Mouse (Mus musculus) kidney, embryonic 15.5 days (tissue): ENCODE results near the gene Cpa4. TPM values are rescaled to one million over a fixed set of nuclear protein-coding genes. Genes with fewer than 3 reads are reported as not detected.

Source experiments
- ATAC-seq: fragments of 200-750 bp; cut with Nextera tagmentation; replicated peaks from 2 replicates; pipeline ENCODE4 v1.8.0; 2017; ENCODE audit warnings: moderate TSS enrichment; ENCODE audit not compliant: low FRiP score
- H3K27ac ChIP-seq: fragments of 300-500 bp; sonication (generic); 2 replicates; pipeline ENCODE4 v1.5.1; 2015; ENCODE audit warnings: mild to moderate bottlenecking, inconsistent platforms
- H3K27me3 ChIP-seq: fragments of 300-500 bp; sonication (generic); 2 replicates; pipeline ENCODE4 v1.6.1; 2015; ENCODE audit warnings: inconsistent platforms
- H3K36me3 ChIP-seq: fragments of 300-500 bp; sonication (generic); 2 replicates; pipeline ENCODE4 v1.6.1; 2015; ENCODE audit warnings: inconsistent platforms
- H3K4me1 ChIP-seq: fragments of 300-500 bp; sonication (generic); 2 replicates; pipeline ENCODE4 v1.6.1; 2015; ENCODE audit warnings: inconsistent platforms
- H3K4me2 ChIP-seq: fragments of 300-500 bp; sonication (generic); 2 replicates; pipeline ENCODE4 v1.6.1; 2015; ENCODE audit warnings: moderate library complexity, mild to moderate bottlenecking, inconsistent platforms
- H3K4me3 ChIP-seq: fragments of 300-500 bp; sonication (generic); replicated peaks from 2 replicates; pipeline ENCODE4 v1.5.1; 2015; ENCODE audit warnings: mild to moderate bottlenecking, inconsistent platforms
- H3K9ac ChIP-seq: fragments of 300-500 bp; sonication (generic); 2 replicates; pipeline ENCODE4 v1.6.1; 2015; ENCODE audit warnings: mild to moderate bottlenecking, inconsistent platforms
- H3K9me3 ChIP-seq: fragments of 300-500 bp; sonication (generic); replicated peaks from 2 replicates; pipeline ENCODE4 v1.6.1; 2016; ENCODE audit warnings: inconsistent platforms
- WGBS: fragments of 180-500 bp; shearing (Covaris S2); methylation state at CpG from one replicate; pipeline ENCODE4 v1.1.7; 2015; ENCODE audit warnings: mixed read lengths; 5-methylcytosine and 5-hydroxymethylcytosine counted together
- polyA plus RNA-seq: library from polyadenylated mRNA; unstranded; fragments of >200 nt; fragmentation: Nextera tagmentation; extraction: Ambion mirVana; gene quantifications from 2 replicates; pipeline ENCODE4 v1.2.1, GENCODE M21; 2015

The Cpa4 gene
- polyA plus RNA-seq, 1 experiment from 2014 or later, result 0.18 TPM

- Histone ChIP-seq H3K9me3 (no peaks in the 10 kb centered on the region), H3K36me3 (no peaks in the 10 kb centered on the region), H3K27me3 (no peaks in the 10 kb centered on the region), H3K4me1 (peaks cover 33% of the 10 kb centered on the region), H3K27ac (0 out of 2 replicates have a peak overlapping the region, but pooled peaks have one; percentile 48), H3K4me2 (no peak overlapping the region), H3K9ac (no peak overlapping the region), H3K4me3 (no peak overlapping the region)
- no peak for ATAC-seq
- 50% methylated on average over 5 of the region's 5 CpGs for WGBS
These were observed 14.1 kb upstream of the Cpa4 start for GRCm38 (mm10) chr6:30554092-30554491.

DNA sequence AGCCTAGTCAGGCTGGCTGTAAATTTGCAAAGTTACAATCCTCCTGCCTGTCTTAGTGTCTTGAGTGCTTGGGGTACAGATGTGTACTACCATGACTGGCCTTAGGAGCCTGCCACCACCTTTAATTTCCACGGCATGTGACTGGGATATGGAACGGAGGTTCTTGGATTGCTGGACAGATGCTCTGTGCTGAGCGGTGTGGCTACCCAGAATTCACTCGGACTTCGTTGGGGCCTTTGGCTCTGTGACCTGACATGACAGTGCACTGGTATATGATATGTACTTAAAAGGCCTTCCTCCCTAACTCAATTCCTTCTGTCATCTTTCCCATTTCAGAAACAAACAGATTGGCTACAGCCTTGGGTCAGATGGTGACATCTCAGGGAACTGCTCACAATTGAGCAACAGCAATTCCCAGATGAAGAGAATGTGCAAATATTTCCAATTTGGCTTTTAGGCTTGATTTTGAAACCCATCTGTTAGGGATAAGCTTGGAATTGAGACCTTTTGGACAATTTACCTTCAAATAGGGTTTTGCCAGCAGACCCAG, 13.5 kb upstream of the Cpa4 start:
- H3K9ac ChIP-seq, result no peak overlapping the region
- H3K4me3 ChIP-seq, result no peak overlapping the region
- no peak overlapping the region for H3K4me2 ChIP-seq
- 73% methylated on average over 5 of the region's 5 CpGs for WGBS
- peaks cover 27% of the 10 kb centered on the region for H3K4me1 ChIP-seq
- H3K9me3 ChIP-seq, result no peaks in the 10 kb centered on the region
- H3K27ac ChIP-seq, result peak overlapping the region; percentile 48; the same call in 1 of the 2 replicates
- ATAC-seq, result no peak
- no peaks in the 10 kb centered on the region for H3K27me3 ChIP-seq
- H3K36me3 ChIP-seq, result no peaks in the 10 kb centered on the region

- no peaks in the 10 kb centered on the region for H3K9me3 ChIP-seq
- no peak overlapping the region for H3K27ac ChIP-seq
- H3K27me3 ChIP-seq, result no peaks in the 10 kb centered on the region
- H3K9ac ChIP-seq, result no peak overlapping the region
- 24% methylated on average over 6 of the region's 9 CpGs for WGBS
- no peak overlapping the region for H3K4me2 ChIP-seq
- ATAC-seq, result no peak
- H3K4me1 ChIP-seq, result peaks cover 23% of the 10 kb centered on the region
- H3K36me3 ChIP-seq, result no peaks in the 10 kb centered on the region
- no peak overlapping the region for H3K4me3 ChIP-seq
These were observed 12.1 kb upstream of the Cpa4 start for GRCm38 (mm10) chr6:30556080-30556479.

DNA sequence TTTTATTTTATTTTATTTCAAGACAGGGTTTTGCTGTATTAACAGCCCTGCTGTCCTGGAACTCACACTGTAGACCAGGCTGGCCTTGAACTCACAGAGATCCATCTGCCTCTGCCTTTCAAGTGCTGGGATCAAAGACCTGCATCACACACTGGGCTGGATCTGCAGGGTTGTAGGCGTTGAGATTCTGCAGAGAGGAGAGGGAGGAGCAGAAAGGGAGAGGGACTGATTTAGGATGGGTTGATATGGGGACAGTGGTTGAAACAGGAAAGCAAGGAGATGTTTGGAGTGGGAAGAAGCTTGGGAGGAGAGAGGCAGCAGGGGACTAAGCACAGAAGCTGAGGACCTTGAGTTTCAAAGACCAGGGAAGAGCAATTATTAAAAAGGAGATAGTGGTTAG, 8.4 kb upstream of the Cpa4 start:
- H3K27me3 ChIP-seq, result no peaks in the 10 kb centered on the region
- H3K9me3 ChIP-seq, result no peaks in the 10 kb centered on the region
- H3K4me2 ChIP-seq, result no peak overlapping the region
- no peak for ATAC-seq
- WGBS, result 46% methylated on average over 1 of the region's 1 CpGs
- H3K4me3 ChIP-seq, result no peak overlapping the region
- H3K36me3 ChIP-seq, result no peaks in the 10 kb centered on the region
- H3K4me1 ChIP-seq, result 0 out of 2 replicates have a peak, but pooled peaks cover 2% of the 10 kb centered on the region
- H3K27ac ChIP-seq, result no peak overlapping the region
- no peak overlapping the region for H3K9ac ChIP-seq

DNA sequence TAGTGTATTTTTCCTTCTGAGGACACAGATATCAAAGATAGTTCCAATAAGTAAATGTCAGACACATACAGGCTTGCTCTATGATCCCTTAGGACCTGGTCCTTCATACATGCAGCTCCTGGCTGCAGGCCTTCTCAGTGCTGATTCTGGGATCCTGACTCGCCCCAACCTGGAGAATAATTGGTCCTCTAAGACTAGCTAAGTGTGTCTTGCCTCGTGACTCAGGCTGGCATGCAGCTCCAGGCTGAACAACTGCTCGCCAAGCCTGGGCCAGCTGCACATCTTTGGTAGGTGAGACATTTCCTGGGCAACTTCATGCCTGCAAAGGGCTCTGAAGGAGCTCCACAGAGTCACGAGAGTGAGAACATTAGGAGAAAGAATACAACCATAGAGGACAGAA, 6.0 kb upstream of the Cpa4 start:
- no peaks in the 10 kb centered on the region for H3K9me3 ChIP-seq
- no peak overlapping the region for H3K9ac ChIP-seq
- H3K36me3 ChIP-seq, result no peaks in the 10 kb centered on the region
- no peaks in the 10 kb centered on the region for H3K4me1 ChIP-seq
- H3K27ac ChIP-seq, result no peak overlapping the region
- H3K27me3 ChIP-seq, result no peaks in the 10 kb centered on the region
- WGBS, result 84% methylated on average over 4 of the region's 4 CpGs
- ATAC-seq, result no peak
- no peak overlapping the region for H3K4me3 ChIP-seq
- no peak overlapping the region for H3K4me2 ChIP-seq

- 65% methylated on average over 6 of the region's 6 CpGs for WGBS
- no peak for ATAC-seq
- H3K27ac ChIP-seq, result no peak overlapping the region
- no peaks in the 10 kb centered on the region for H3K4me1 ChIP-seq
- H3K36me3 ChIP-seq, result no peaks in the 10 kb centered on the region
- no peak overlapping the region for H3K9ac ChIP-seq
- no peaks in the 10 kb centered on the region for H3K9me3 ChIP-seq
- H3K4me3 ChIP-seq, result no peak overlapping the region
- no peaks in the 10 kb centered on the region for H3K27me3 ChIP-seq
- no peak overlapping the region for H3K4me2 ChIP-seq
These were observed 4.6 kb upstream of the Cpa4 start for GRCm38 (mm10) chr6:30563575-30563974.

DNA sequence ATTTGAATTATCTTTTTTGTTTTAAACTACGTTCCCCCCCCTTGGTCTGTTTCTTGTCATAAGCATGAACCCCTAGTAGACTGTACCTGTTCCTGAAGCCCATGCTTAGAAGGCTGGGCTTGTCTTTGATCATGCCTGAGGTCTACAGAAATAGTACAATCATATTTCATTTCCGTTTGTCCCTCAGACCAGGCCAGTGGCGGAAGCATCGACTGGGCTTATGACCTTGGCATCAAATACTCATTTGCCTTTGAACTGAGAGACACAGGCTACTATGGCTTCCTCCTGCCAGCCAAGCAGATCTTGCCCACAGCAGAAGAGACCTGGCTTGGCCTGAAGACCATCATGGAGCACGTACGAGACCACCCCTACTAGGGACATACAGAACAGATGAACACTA, 4.1 kb upstream of the Cpa4 start:
- Histone ChIP-seq H3K9me3 (no peaks in the 10 kb centered on the region), H3K4me1 (no peaks in the 10 kb centered on the region), H3K27ac (no peak overlapping the region), H3K9ac (no peak overlapping the region), H3K27me3 (no peaks in the 10 kb centered on the region), H3K4me3 (no peak overlapping the region), H3K4me2 (no peak overlapping the region), H3K36me3 (no peaks in the 10 kb centered on the region)
- ATAC-seq, result no peak
- WGBS, result 83% methylated on average over 6 of the region's 6 CpGs

DNA sequence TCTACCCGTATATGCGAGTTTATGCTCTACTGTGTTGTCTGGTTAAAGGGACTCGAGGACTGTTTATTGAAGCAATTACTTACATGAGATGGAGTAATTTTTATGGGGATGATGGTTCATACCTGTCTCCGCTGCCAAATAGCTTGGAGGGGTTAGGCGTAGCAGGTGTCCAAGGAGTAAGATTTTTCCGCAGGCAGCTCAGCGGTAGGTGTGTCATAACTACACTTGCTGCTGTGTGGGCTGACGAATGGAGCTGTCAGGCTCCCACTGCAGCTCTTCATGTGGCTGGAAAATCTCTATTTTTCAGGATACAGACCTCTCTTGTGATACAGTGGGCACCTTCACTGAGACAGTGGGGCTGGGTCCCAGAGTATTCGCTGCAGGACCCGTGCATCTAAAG, 1.2 kb downstream of the Cpa4 start:
- H3K9me3 ChIP-seq, result no peaks in the 10 kb centered on the region
- 88% methylated on average over 10 of the region's 10 CpGs for WGBS
- no peak overlapping the region for H3K4me2 ChIP-seq
- no peaks in the 10 kb centered on the region for H3K36me3 ChIP-seq
- no peaks in the 10 kb centered on the region for H3K27me3 ChIP-seq
- H3K27ac ChIP-seq, result no peak overlapping the region
- ATAC-seq, result no peak
- H3K4me3 ChIP-seq, result no peak overlapping the region
- peaks cover 8% of the 10 kb centered on the region; the same call in 1 of the 2 replicates for H3K4me1 ChIP-seq
- H3K9ac ChIP-seq, result no peak overlapping the region

GRCm38 (mm10) chr6:30570012-30570411, 1.8 kb downstream of the Cpa4 start:
- WGBS, result 95% methylated on average over 5 of the region's 5 CpGs
- Histone ChIP-seq H3K9ac (no peak overlapping the region), H3K36me3 (no peaks in the 10 kb centered on the region), H3K4me2 (no peak overlapping the region), H3K4me3 (no peak overlapping the region), H3K27ac (no peak overlapping the region), H3K9me3 (no peaks in the 10 kb centered on the region), H3K27me3 (no peaks in the 10 kb centered on the region), H3K4me1 (peaks cover 8% of the 10 kb centered on the region; the same call in 1 of the 2 replicates)
- ATAC-seq, result no peak

- no peaks in the 10 kb centered on the region for H3K27me3 ChIP-seq
- H3K4me2 ChIP-seq, result no peak overlapping the region
- H3K27ac ChIP-seq, result peak overlapping the region; percentile 7; the same call in 1 of the 2 replicates
- no peaks in the 10 kb centered on the region for H3K36me3 ChIP-seq
- H3K4me1 ChIP-seq, result peaks cover 22% of the 10 kb centered on the region
- no peak overlapping the region for H3K9ac ChIP-seq
- H3K9me3 ChIP-seq, result no peaks in the 10 kb centered on the region
- WGBS, result 70% methylated on average over 20 of the region's 20 CpGs
- no peak overlapping the region for H3K4me3 ChIP-seq
- no peak for ATAC-seq
These were observed 4.5 kb downstream of the Cpa4 start for GRCm38 (mm10) chr6:30572456-30573311.

DNA sequence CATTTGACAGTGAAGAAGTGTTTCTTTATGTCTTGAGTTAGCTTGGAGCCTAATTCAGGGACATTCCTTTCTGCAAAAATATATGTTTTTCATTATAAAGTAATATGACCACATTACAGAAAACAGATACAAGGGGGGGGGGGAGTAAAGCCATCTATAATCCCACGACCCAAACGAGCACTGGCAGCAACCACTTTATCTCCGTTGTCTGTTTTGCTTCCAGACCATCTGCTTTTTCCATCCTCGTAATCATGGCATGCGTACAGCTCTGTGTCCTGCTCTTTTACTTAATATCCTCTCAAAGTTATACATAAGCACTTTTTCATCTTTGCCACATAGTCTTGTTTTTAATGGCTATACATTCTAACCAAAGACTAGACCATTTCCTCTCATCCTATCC, 5.2 kb downstream of the Cpa4 start:
- ATAC-seq, result no peak
- H3K9me3 ChIP-seq, result no peaks in the 10 kb centered on the region
- 63% methylated on average over 5 of the region's 5 CpGs for WGBS
- no peak overlapping the region for H3K4me2 ChIP-seq
- no peak overlapping the region for H3K4me3 ChIP-seq
- peaks cover 22% of the 10 kb centered on the region for H3K4me1 ChIP-seq
- no peak overlapping the region for H3K9ac ChIP-seq
- no peaks in the 10 kb centered on the region for H3K27me3 ChIP-seq
- no peaks in the 10 kb centered on the region for H3K36me3 ChIP-seq
- no peak overlapping the region for H3K27ac ChIP-seq

GRCm38 (mm10) chr6:30574945-30575344, 6.8 kb downstream of the Cpa4 start:
- H3K9me3 ChIP-seq, result no peaks in the 10 kb centered on the region
- no peak overlapping the region for H3K4me3 ChIP-seq
- H3K9ac ChIP-seq, result no peak overlapping the region
- H3K4me1 ChIP-seq, result peaks cover 22% of the 10 kb centered on the region
- WGBS, result 96% methylated on average over 1 of the region's 1 CpGs
- no peak overlapping the region for H3K27ac ChIP-seq
- H3K27me3 ChIP-seq, result no peaks in the 10 kb centered on the region
- H3K36me3 ChIP-seq, result no peaks in the 10 kb centered on the region
- ATAC-seq, result no peak
- no peak overlapping the region for H3K4me2 ChIP-seq
